Mouse (Mus musculus): Measurements from ENCODE around the gene Rbm15b.
A peak's percentile ranks its signal among the peaks of the same experiment; 100 is the strongest.

Gene Rbm15b

GRCm38 (mm10) chr9:106884996-106885900 is 2.0 kb downstream of the Rbm15b start:
- peak; percentile 71 for DNase-seq (ENCODE audit: low read depth, low spot score)

GRCm38 (mm10) chr9:106884306-106884705 is 2.9 kb downstream of the Rbm15b start:
- DNase-seq (ENCODE audit: low read depth, low spot score), result peak; percentile 40

DNA sequence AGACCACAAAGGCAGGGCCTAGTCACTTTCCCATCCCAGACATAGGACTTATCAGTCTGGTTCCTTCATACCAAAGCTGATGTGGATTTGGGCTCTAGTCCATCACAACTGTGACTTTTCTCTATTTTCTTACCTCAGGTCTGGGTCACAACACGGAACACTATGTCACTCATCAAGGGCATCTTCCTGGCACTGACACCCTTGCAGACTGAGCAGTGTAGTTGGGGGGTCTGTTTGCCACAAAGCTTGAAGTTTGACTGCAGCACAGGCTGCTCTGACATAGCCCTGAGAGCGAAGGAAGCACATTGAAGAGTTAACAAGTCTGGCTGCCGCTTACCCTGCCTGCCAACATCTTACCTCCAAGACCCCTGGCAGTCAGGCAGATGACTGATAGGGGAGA is 4.1 kb downstream of the Rbm15b start:
- DNase-seq (ENCODE audit: low read depth, low spot score), result no peak

- DNase-seq (ENCODE audit: low read depth, low spot score), result no peak
Observed at GRCm38 (mm10) chr9:106882176-106882575, 5.1 kb downstream of the Rbm15b start.

DNA sequence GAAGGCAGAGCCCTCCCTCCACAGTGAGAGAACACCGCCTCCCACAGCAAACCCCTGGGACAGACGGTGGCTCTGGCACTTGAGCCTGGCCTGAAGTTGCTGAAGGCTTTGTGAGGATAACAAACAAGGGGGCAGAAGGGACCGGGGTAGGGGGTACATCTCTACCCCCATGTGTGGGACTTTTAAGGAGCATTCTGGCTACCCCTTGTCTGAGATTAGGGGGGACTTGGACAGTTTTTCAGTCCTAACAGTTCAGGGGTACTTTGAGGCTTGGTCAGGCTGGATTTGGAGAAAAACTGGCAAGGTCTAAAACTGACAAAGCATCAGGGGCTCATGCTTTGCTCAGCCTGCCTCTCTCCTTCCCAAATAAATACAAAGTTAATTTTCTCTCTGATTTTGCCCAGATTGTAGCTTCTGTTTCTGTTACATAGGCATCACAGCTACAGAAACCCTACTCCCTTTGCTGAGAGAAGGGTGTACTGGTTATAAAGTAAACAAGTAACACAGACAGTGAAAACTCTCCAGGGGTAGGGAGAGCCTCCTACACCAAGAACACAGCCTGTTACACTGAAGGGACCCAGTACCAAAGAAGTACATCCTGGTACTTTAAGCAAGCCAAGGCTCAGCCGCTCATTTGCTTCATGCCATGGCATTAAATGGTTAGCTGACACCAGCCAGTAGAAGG is 6.0 kb downstream of the Rbm15b start:
- DNase-seq (ENCODE audit: low read depth, low spot score), result no peak

- no peak for DNase-seq (ENCODE audit: low read depth, low spot score)
Observed at GRCm38 (mm10) chr9:106879471-106879870, 7.8 kb downstream of the Rbm15b start.

DNA sequence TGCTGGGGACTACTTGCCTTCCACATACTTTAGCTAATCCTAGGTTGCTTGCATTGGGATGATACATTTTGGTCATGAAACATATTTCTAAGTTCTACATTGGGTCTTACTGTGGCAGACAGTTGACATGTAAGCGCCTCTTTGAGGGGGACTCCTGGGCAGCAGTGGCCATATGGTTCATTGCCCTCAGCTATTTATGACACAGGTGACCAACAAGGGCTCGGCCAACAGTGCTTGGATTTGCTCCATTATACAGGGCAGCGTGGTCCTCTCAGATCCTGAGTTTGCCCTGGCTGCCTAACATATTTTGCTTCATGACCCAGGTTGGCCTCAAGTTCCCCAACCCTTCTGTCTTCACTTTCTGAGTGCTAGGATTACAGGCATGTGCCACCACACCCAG is 10.6 kb downstream of the Rbm15b start:
- DNase-seq (ENCODE audit: low read depth, low spot score), result no peak

- DNase-seq (ENCODE audit: low read depth, low spot score), result no peak
Observed at GRCm38 (mm10) chr9:106874216-106874615, 13.0 kb downstream of the Rbm15b start.

- DNase-seq (ENCODE audit: low read depth, low spot score), result no peak
Observed at GRCm38 (mm10) chr9:106858036-106858435, 29.2 kb downstream of the Rbm15b start.

- DNase-seq (ENCODE audit: low read depth, low spot score), result no peak
Observed at GRCm38 (mm10) chr9:106856664-106857063, 30.6 kb downstream of the Rbm15b start.

DNA sequence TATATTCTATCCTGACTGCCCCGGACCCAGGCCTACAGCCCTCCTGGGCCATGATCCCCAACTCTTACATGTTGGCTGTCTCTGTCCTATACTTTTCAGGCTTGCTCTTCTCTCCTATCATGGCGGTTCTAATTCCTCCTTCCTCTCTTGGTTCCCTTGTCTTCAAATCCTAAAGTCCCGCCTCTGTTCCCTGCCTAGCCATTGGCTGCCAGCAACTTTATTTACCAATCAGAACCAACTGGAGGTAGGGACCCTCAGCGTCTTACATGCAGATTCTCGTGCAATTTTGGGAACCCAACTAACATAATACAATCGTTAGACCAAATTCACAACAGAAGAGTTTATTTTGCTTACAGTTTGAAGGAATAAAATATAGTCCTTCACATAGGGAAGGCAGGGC is 44.4 kb downstream of the Rbm15b start:
- DNase-seq (ENCODE audit: low read depth, low spot score), result no peak

GRCm38 (mm10) chr9:106840569-106840968 is 46.7 kb downstream of the Rbm15b start:
- DNase-seq (ENCODE audit: low read depth, low spot score), result no peak
